Mouse (Mus musculus) urinary bladder, postnatal 14 days (tissue): ENCODE measurements at regions not wholly inside any gene's neighbourhood (a gene's known extent, or its start where the extent isn't known, plus 50 kb on each side); places are given as distances from the start of the nearest gene placed in this dataset.

ENCODE experiments used
- DNase-seq: peaks from one replicate; pipeline ENCODE4 v3.0.0; 2021; ENCODE audit warnings: low spot score

DNA sequence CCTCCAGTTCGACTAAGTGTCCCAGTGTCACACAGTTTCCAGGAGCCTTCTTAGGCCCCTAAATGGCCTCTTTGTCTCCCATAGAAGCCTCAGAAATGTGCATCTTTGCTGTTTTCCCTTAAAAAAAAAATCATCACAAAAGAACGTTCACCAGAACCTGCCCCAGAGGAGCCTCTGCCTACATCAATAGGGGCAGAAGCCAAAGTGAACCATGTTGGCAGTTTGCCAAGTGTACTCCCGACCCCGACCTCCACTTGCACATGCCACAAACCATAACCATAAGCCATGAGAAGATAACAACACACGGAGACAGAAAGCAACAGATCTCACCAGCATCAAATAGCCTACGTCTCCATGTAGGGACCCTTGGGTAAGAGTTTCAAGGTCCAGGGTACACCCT is 388.4 kb downstream of the Nedd1 start:
- no peak for DNase-seq

DNA sequence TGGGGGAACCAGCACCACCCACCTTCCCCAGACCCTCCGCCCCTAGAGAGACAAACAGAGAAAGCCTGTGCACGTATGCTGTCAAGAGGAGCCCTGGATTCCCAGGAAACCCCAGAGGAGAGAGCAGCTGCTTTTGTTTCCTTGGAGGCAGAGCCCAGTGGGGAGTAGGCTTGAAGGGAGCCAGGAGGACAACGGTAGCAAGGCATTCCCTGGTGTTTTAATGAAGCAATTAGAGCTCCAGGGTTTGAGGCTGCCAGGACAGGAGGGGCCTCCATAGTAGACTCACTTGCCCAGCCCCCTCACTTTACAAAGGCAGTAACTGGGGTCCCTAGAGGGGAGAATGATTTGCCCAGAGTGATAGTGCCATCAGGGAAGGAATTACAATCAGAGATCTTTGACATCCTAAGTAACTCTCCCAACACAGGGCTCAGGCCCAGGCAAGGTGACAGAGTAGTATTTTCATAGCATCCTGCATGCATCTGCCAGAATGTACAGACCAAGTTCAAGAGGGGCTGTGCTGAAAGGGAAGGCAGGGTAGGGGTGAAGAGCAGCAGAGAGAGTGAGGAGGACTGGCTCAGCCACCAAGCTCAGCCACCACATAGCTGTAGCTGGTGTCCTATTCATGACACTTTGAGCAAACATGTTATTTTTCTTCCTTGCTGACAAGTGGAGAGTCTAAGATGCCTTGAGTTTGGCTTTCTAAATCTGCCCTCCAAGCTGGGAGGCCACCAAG is 389.0 kb downstream of the Nedd1 start:
- no peak for DNase-seq

DNA sequence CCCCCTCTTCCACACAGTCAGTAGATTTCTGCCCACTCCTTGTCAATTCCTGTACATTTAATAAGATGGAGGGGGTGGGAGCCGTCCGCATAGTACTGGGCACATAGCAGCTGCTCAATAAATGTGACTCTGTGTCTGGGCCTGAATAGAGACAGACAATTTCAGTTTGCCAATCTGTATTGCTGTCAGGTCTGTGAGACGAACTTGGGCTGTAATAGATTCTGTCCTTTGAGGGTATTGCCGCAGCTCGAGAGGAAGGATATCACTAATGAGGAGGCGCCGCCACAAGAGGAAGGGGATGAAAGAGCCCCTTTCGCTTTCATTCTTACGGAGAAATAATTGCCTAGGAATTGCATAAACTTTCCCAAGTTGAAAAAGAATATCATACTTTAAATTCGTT is 392.1 kb downstream of the Nedd1 start:
- no peak for DNase-seq

DNA sequence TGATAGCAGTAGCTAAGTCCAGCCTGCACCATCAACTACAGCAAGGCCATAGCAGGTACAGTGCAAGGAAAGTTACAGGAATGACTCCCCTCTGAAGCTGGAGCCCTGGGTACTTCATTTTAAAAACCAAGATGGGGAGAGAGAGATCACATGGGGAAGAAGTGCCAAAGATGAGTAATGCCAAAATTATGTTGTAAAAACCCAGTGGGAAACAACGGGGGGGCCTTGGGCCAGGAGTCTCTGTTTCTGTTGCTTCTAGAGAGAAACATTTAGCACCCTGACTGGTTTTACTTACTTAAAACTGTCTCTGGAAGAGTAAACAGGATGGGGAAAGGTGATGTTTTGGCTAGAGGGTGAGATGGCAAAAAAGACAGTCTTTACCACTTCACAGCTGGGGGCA is 392.6 kb downstream of the Nedd1 start:
- no peak for DNase-seq

DNA sequence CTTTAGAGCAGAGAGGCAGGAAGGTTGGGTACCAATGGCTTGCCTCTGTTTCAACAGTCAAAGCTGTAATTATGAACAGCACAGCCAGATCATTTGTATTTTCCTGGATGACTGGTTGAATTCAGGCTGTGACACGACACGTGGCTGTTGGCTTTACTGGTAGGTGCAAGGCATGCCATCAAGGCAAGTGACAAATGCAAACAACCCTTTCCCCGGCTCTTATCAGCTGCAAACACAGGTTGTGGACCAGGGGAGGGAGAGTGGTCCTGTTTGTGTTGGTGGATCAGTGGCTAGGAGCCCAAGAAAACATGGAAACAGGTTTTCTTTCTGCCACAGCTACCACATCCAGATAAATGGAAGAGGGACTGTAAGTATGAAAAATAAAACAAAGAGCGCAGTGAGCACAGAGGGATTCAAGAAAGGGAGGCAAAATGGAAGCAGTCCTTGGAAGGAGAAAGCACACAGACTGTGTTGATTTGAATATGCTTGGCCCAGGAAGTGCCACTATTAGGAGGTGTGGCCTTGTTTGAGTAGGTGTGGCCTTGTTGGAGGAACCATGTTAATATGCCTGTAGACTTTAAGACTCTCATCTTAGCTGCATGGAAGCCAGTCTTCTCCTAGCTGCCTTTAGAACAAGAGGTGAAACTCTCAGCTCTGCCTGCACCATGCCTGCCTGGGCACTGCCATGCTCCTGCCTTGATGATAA is 396.8 kb downstream of the Nedd1 start:
- DNase-seq: no peak

DNA sequence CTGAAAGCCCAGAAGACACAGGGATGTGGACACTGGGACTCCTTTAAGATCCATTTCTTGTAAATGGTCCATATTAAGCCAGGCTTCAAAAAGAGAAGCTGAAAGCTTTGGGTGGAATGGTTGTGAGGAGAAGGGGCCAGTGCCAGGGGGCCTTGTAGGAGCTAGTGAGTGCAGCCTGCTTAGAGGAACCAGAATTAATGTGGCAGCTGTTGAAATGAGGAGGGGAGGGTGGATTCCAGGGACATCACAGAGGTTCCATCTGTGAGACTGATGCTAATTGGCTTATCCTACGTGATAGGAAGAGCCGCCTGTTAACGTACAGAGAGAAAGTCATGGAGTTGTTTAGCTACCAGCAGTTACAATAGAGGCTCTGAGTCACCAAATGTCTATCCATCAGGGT is 407.6 kb downstream of the Nedd1 start:
- DNase-seq: no peak

DNA sequence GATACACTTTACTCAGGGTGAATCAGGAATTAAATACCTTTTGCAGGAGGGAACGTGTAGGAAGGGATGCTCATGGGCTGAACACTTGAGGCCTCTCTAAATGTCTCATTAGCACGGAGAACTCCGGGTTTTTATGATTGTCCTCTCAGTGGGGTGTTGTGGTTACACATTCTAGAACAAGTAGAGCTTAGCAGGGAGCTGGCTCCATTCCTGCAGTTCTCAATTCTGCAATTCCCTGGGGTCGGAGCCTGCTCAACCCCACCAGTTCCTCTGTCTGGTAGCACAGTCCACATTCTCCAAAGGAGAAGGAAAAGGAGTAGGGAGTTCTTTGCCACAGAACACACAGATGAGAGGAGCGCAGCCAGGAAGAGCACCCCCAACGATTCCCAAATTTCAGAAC is 409.9 kb downstream of the Nedd1 start:
- no peak for DNase-seq

DNA sequence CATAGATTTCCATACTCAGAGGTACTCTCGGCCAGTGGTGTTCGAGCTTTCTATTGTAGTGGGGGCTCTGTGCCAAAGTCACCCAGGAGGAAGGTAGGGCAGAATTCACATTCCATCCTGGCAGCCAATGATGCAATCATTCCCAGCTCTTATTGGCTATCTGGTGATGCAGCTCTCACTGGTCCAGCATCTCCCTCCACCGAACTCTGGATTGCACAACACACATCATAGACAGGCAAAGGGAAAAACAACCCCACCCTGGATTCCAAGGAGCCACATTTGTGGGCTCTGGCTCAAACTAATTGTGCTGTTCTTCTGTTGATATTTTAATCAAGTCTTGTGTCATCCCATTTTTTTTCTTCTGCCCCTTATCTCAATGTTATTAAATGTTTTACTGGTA is 413.6 kb downstream of the Nedd1 start:
- DNase-seq: peak; percentile 37

DNA sequence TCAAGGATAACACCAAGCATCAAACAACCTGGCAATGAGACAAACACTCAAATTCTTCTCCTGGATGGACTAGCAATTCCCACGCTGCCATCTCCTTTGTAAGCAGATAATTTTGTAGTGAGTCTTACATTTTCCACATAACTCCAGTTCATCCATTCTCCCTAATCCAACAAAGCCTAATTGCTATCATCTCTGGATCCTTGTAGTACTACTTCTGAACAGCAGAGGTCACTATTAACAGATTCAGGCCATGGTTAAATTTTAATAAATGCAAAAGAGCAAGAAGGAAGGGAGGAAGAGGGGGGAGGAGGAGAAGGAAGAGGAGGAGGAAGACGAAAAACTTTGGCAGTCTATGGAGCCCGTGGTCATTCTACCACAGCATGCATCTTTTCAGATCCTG is 414.4 kb downstream of the Nedd1 start:
- DNase-seq: no peak

DNA sequence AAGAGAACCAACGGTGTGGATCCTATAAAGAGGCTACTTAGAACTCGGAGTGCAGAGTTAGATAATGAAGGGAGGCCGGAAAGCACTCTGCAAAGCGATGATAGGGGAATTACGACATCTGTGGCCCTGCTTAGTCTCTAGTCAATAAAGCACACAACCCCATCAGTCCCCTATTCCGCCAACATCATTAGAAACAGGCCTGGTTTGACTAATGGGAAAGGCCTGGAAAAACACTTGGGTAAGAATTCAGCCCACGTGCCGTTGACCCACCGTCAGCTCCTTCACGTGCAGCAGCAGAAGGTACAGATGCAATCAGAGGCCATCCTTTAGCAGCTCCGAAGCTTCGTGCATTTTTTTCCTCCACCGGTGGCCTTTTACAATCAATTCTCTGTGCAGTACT is 423.5 kb downstream of the Nedd1 start:
- DNase-seq: no peak

DNA sequence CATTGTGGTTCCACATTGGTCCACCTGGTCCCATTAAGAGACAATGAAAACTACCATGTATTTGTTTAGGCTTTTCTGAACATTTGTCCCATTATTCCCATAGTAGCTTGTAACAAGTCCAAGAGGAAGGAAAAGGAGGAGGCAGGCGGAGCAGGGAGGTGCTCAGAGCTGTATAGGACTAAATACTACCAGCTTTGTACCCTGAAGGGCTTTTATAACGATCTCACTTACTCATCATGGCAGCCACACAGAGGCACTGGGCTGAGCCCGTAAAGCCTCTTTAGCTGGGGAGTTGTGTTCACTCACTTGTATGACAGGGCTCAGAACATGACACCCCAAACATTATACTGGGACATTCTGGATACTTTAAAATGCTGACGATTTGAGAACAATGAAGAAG is 425.4 kb downstream of the Nedd1 start:
- DNase-seq: no peak

DNA sequence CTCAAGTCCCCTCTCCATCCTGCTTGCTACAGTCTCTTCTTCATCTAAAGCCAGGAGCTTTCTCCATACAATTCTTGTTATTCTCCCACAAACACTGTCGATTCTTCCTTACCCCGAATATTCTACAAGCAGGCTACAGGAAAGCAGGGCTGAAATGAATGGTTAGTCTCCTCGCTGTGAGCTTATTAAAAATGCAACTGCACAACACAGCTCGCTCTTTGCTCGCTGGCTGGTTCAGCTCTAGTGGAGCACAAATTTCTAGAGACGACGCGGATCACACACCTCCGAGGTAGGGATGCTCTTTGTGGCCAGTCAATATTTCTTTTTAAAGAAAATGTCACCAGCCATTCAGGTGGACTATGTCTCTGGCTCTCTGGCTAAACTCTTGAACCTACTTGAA is 425.9 kb downstream of the Nedd1 start:
- no peak for DNase-seq

DNA sequence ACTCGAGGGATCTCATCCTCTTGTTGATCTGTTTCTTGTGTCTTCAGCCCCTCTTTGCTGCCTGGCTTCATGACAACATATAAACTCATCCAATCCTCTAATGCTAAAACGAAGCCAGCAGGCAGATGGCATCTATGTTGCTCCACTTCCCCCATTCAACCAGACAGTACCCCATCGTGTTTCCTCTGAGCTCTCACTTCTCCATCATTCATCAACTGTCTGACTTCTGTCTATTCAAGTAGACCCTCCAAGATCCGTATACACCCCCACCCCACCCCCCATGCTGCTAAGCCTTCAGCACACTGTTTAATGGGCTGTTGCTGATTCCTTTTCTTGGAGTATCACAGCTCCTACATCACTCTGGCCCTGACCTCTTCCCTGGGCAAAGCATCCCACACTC is 429.0 kb downstream of the Nedd1 start:
- no peak for DNase-seq

DNA sequence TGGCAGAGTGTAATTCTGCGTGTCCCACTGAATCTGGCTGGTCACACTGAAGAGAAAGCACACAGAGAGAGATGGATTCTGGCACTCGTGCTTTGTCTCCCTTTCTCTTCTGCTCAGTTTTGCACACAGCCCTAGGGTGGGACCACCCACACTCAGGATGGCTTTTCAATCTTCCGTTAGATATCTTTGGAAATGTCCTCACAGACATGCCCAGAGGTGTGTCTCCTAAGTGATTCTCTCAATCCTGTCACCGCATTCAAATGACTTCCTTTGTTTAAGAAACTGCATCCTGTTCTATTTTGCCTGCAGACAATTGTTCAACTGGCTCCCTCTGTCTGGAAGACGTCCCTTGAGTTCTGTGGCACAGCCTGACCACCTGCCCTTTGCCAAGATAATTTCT is 433.0 kb downstream of the Nedd1 start:
- no peak for DNase-seq

DNA sequence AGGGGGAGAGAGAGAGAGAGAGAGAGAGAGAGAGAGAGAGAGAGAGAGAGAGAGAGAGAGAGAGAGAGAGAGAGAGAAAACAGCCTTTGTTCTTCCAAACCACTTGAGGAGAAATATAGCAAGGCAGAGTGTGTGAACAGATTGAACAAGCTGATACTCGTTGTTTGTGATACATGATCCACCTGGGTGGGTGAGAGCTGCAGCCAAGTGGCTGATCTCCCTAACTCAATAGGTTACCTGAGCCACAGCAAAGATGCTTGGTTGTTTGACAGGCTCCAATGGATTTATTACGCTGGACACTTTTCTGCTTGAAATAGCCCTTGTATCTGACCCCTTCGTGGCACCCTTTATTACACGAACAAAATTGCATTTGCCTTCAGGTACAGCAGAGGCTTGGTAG is 438.0 kb downstream of the Nedd1 start:
- DNase-seq: no peak

DNA sequence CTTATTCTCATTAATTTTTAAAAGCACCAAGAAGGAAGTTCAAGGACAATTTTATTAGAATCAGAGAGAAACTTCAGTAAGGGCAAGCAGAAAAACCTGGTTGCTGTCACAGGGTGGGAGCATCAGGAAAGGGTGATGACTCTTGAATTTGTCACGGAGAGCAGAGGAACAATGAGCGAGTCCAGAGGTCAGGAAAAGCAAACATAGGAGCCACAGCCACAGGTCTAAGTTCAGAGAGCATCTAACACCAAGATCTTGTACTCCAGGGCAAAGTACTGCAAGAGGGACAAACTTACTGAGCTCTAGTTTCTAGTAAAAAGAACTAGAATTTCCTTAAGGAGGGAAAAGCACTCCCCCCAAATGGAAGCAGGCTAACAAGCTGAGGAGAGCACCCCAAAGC is 444.2 kb downstream of the Nedd1 start:
- DNase-seq: no peak

DNA sequence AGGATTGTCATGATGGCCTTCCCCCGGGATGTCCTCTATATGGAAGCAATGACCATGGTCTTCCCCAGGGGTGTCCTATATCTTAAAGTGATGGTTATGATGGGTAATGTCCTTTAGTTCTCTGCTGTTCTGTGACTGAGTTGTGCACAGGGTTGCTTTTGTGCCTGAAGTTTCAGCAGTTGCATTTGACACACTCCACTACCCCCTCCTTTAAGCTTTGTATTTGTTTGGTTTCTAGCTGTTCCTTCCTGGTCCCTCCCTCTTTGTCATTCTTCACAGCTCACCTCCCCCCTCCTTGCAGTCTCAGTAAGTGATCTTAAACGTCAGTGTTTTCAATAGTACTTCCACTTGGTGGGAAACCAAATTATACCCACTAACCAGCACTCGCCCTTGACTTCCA is 464.4 kb downstream of the Nedd1 start:
- DNase-seq: no peak

DNA sequence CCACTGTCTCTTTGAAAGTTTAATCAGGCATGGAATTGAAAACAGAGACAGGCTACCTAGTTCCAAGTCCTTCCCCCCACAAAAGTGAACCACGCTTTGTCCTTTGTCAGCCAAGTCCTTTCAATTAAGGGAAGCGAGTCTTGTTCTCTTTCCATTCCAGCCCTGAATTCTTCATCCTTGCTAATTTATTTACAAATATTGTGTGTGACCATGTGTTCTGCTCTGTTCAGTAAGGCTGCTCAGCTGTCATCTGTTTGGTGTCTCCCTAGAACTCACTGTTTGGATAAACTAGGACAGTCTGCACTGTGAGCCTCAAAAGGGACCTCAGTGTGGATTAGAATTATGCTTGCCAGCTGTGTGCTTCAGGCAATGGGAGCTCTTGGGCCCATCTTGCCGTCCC is 473.6 kb downstream of the Nedd1 start:
- DNase-seq: no peak

DNA sequence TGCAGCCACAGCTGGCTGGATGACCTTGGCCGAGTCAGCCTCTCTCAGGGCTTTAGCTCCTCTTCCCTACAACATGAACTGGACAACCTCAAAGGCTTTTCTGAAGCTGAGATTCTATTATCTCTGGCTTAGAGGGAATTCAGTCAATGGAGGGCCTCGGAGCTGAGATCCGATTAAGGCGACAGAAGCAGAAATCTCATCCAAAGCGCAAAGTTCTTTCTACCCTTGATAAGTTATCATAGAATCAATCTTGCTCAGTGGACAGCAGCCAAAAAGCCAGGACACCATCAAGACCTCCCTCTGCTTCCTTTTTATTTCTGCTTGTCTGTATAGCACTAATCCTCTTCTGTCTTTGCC is 474.8 kb downstream of the Nedd1 start:
- no peak for DNase-seq

DNA sequence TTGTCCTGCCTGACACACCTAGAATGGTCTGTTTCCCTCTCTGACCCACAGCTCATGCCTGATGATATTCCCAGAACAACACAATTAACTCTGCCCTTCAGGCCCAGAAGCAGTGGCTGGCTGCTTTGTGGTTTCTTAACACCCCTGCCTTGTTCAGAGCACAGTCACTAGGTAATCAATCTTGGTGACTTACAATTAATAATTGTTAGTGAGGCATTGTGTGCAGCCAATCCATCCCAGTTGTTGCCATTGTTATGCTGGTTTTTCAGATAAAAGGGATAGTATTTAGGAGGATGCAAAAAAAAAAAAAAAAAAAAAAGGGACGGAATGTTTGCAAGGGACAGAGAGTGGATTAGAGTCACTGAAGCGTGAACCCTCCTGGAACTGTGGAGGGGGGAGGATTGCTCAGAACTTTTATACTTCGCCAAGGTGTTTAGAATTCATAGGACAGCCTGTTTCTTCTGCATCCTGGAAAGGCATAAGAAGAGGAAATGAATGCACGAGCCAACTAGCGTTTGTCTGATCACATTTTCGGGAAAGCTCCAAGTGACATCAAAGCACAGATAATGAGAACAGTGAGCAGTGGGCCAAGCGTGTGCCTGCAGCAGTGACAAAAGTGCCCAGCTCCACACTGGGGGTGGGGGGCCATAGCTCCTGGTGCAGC is 475.3 kb downstream of the Nedd1 start:
- no peak for DNase-seq

DNA sequence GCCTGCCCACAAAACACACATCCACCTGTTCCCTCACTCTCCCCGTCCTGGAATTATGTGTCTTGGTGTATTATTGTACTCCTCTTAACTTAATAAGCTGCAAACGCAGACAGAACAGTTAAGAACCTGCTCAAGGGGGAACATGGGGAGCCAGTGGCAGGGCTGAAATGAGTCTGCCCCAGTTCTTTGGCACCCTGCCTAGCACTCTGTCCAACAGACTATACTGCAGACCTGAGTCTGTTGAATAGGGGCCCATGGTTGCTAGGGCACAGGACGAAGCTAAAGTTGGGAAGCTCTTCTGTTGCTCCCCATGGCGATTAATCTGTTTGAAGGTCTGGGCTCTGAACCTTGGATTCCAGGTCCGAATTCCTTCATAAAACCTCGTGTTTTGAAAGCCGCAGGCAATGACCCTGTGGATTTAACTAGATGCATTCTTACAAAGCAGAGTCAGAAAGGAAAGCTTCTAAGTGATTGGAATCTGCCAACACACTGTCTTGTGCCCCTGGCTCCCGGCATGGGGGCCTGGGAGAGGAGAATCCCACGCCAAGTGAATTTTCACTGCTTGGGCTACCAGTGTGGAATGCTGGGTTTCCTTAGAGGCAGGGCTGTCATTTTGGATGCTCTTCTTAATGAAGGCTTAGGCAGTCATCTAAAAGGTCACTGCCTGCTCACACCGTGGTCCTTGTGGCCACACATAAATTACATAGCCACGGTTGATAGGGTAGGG is 479.3 kb downstream of the Nedd1 start:
- DNase-seq: no peak

DNA sequence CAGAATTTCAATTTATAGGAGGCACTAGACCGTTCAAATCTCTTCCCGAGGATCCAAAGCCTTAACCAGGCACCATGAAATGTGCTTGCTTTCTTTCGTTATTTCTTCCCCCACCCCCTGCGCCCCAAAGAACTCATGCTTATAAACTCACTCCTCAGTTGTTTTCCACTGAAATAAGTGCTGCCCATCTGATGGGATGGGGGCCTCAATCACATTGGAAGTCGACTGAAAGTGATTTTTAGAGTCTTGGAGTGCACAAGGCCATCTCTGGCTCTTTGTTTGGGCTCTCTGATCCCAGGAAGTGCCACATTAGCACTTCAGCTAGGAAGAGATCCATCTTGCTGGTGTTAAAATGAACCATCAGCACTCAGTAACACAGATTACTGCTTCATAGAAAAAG is 484.3 kb downstream of the Nedd1 start:
- DNase-seq: no peak

DNA sequence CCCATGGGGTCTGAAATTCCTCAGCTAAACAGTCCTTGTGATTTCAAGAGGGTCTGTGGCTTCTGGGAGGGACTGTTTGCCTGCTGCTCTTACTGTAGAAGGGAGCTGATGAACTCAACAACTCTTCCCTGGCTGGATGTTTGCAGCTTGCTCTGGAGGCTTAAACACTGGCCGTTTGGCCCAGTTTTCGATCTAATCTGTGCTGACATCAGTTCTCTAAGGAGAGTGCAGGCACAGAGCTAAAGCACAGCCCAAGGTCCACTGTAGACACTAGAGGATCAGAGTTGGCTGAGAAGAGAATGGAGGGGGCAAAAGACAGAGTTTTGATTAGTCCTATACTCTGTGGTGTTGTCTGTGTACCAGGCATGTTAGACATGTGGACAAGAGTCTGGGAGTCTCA is 490.1 kb downstream of the Nedd1 start:
- no peak for DNase-seq
